Mouse (Mus musculus) lung, adult 2 months (tissue): Measurements from ENCODE around the gene Dnttip2.

Source experiments
- CTCF ChIP-seq: fragments of 200-500 bp; IDR thresholded peaks from 2 replicates; pipeline ENCODE4 v1.5.1; 2011; ENCODE audit warnings: mild to moderate bottlenecking, low read length, control low read depth; ENCODE audit not compliant: insufficient read depth
- POLR2A ChIP-seq: fragments of 200-500 bp; IDR thresholded peaks from 2 replicates; pipeline ENCODE4 v1.6.1; 2011; ENCODE audit warnings: low read depth, mild to moderate bottlenecking, control low read depth, low read length, borderline replicate concordance; ENCODE audit errors: extremely low read depth

- TF ChIP-seq CTCF (no peak), POLR2A (no peak)
Measured at GRCm38 (mm10) chr3:122252466-122253253, 21.5 kb upstream of the Dnttip2 start.
